Mouse (Mus musculus): ENCODE measurements around the gene Olfr782.
"Not testable (repeated sequence)": the region's sequence is repeated elsewhere in the genome, so short reads cannot be mapped to it uniquely, and the experiment has no call there.

Olfr782 gene
- long read RNA-seq, experiment 1, result 0 reads
- long read RNA-seq, experiment 2, result 0 reads

- intact Hi-C loops (cut with DNase I), result no loop called here
These were observed at the start of gene Olfr782 for GRCm38 (mm10) chr10:129348550-129348949. Olfr782 (plus strand) TSS chr10:129348850.

GRCm38 (mm10) chr10:129312973-129313372 lies 35.7 kb upstream of the Olfr782 start:
- intact Hi-C loops (cut with DNase I), result not testable (repeated sequence)

GRCm38 (mm10) chr10:129313521-129313920 lies 35.1 kb upstream of the Olfr782 start:
- intact Hi-C loops (cut with DNase I), result not testable (repeated sequence)

GRCm38 (mm10) chr10:129317817-129318216 lies 30.8 kb upstream of the Olfr782 start, which contains the start of gene Olfr780:
Olfr780 (plus strand) TSS chr10:129318117.
- intact Hi-C loops (cut with DNase I), result no loop called here

- intact Hi-C loops (cut with DNase I), result no loop called here
These were observed 20.1 kb upstream of the Olfr782 start, which contains the start of gene Olfr781 for GRCm38 (mm10) chr10:129328554-129328953. Olfr781 (plus strand) TSS chr10:129328854.

GRCm38 (mm10) chr10:129352475-129352874 lies 3.8 kb downstream of the Olfr782 start:
- intact Hi-C loops (cut with DNase I), result not testable (repeated sequence)

- intact Hi-C loops (cut with DNase I), result not testable (repeated sequence)
These were observed 7.8 kb downstream of the Olfr782 start for GRCm38 (mm10) chr10:129356496-129356895.

GRCm38 (mm10) chr10:129357307-129357706 lies 8.7 kb downstream of the Olfr782 start:
- intact Hi-C loops (cut with DNase I), result no loop called here

- intact Hi-C loops (cut with DNase I), result not testable (repeated sequence)
These were observed 25.4 kb downstream of the Olfr782 start for GRCm38 (mm10) chr10:129374051-129374450.

GRCm38 (mm10) chr10:129383783-129384182 lies 35.1 kb downstream of the Olfr782 start, which contains the start of gene Olfr784:
Olfr784 (plus strand) TSS chr10:129384083.
- intact Hi-C loops (cut with DNase I), result no loop called here

- intact Hi-C loops (cut with DNase I), result no loop called here
These were observed 52.2 kb downstream of the Olfr782 start for GRCm38 (mm10) chr10:129400892-129401291.

Measured in adrenal gland (tissue).